Mouse (Mus musculus) ES-Bruce4 (cell line): ENCODE measurements around the gene Cnot6.

Source experiments
- CTCF ChIP-seq: IDR thresholded peaks from one replicate; pipeline ENCODE4 v1.8.1; 2011; ENCODE audit warnings: low read depth, low read length
- POLR2A ChIP-seq: IDR thresholded peaks from one replicate; pipeline ENCODE4 v1.8.1; 2011; ENCODE audit warnings: low read length; ENCODE audit not compliant: insufficient read depth

- no peak for TF ChIP-seq CTCF
- TF ChIP-seq POLR2A = no peak
Measured at GRCm38 (mm10) chr11:49663310-49663709, 49.2 kb downstream of the Cnot6 start, which contains the start of gene Scgb3a1.
